Mouse (Mus musculus) ES-E14 (cell line): ENCODE measurements around the gene Ttk. TPM values are rescaled to one million over a fixed set of nuclear protein-coding genes. Genes with fewer than 3 reads are reported as not detected.
A peak's percentile ranks its signal among the peaks of the same experiment; 100 is the strongest.

Source experiments
- DNase-seq: peaks from one replicate; pipeline ENCODE4 v3.0.0-alpha.2; 2013; ENCODE audit warnings: low read depth, low spot score
- H3K27ac ChIP-seq: 2 replicates; pipeline ENCODE4 v1.5.1; 2012; ENCODE audit warnings: low read depth, mild to moderate bottlenecking, low read length, moderate library complexity, mixed read lengths; ENCODE audit not compliant: poor library complexity, insufficient read depth, severe bottlenecking
- H3K36me3 ChIP-seq: 2 replicates; pipeline ENCODE4 v1.6.1; 2012; ENCODE audit warnings: mild to moderate bottlenecking, low read length, moderate library complexity, mixed read lengths; ENCODE audit not compliant: control insufficient read depth, poor library complexity, insufficient read depth, severe bottlenecking
- H3K4me1 ChIP-seq, 2 experiments: fragments of 150-350 bp in 1 of 2; sonication (generic) in 1 of 2; 2 replicates each; pipeline ENCODE4 v1.6.1; 2012; ENCODE audit warnings: low read length in 2 of 2, mild to moderate bottlenecking in 1 of 2, mixed read lengths in 1 of 2; ENCODE audit not compliant: control insufficient read depth in 2 of 2, insufficient read depth in 2 of 2, poor library complexity in 1 of 2
- H3K4me3 ChIP-seq, 2 experiments: fragments of 150-350 bp in 1 of 2; sonication (generic) in 1 of 2; 2 replicates each; pipeline ENCODE4 v1.5.1; 2012; ENCODE audit warnings: low read length in 2 of 2, low read depth in 1 of 2, mild to moderate bottlenecking in 1 of 2, mixed read lengths in 1 of 2; ENCODE audit not compliant: insufficient read depth in 1 of 2, poor library complexity in 1 of 2, severe bottlenecking in 1 of 2
- H3K9ac ChIP-seq: 2 replicates; pipeline ENCODE4 v1.6.1; 2012; ENCODE audit warnings: low read depth, mild to moderate bottlenecking, low read length, mixed read lengths; ENCODE audit not compliant: poor library complexity, insufficient read depth, severe bottlenecking
- H3K9me3 ChIP-seq: fragments of 150-350 bp; sonication (generic); 2 replicates; pipeline ENCODE4 v1.6.1; 2012; ENCODE audit warnings: low read depth, mild to moderate bottlenecking, low read length; ENCODE audit not compliant: control insufficient read depth, insufficient read depth
- CHD2 ChIP-seq: IDR thresholded peaks from 2 replicates; pipeline ENCODE4 v1.6.1; 2014; ENCODE audit warnings: mild to moderate bottlenecking, low read depth, low read length, inconsistent platforms
- HCFC1 ChIP-seq: IDR thresholded peaks from 2 replicates; pipeline ENCODE4 v1.6.1; 2012; ENCODE audit warnings: low read length, inconsistent platforms, borderline replicate concordance; ENCODE audit not compliant: insufficient read depth
- MAFK ChIP-seq: IDR thresholded peaks from 2 replicates; pipeline ENCODE4 v1.6.1; 2014; ENCODE audit warnings: mild to moderate bottlenecking, low read depth, low read length, inconsistent platforms; ENCODE audit not compliant: insufficient read depth
- ZC3H11A ChIP-seq: IDR thresholded peaks from 2 replicates; pipeline ENCODE4 v1.6.1; 2012; ENCODE audit warnings: low read depth, mild to moderate bottlenecking, inconsistent platforms, low read length, borderline replicate concordance
- ZNF384 ChIP-seq: IDR thresholded peaks from 2 replicates; pipeline ENCODE4 v1.6.1; 2012; ENCODE audit warnings: low read depth, low read length, inconsistent platforms
- in situ Hi-C, 2 experiments: fragments of 600-800 bp; cut with MboI; formaldehyde crosslinking; loops; one replicate each; pipeline ENCODE4 v1.15.1; 2025; ENCODE audit warnings: low sequenced_read_pairs in 2 of 2, inconsistent platforms in 1 of 2; ENCODE audit not compliant: unreplicated experiment in 2 of 2
- total RNA-seq: library from RNA; depleted of rRNA; stranded (reverse); fragments of 300-350 nt; gene quantifications from 2 replicates; pipeline ENCODE4 v1.2.3, GENCODE M21; 2012

The Ttk gene
- total RNA-seq, 1 experiment = 39.8 TPM

DNA sequence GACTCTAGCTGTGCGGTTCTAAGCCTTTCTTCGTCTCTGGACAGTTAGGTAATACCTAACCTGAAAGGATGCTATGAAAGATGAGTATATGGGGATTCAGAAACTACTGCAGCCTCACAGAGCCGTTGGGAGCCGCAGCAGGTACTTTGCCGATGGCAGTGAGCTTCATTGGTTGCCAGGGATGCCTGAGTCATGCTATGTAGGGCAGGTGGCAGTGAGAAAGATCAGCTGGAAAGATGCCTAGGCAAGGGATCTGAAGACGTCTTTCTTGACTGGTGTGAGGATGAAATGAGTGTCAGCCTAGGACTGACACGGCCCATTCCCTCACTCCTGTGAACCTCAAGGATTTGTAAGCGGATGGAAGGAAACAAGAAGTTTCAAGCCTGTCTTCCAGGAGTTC lies 36.6 kb upstream of the Ttk start:
- Histone ChIP-seq H3K27ac (no peak overlapping the region), H3K9ac (no peak overlapping the region), H3K4me1 (no peaks in the 10 kb centered on the region), H3K4me3 (no peak overlapping the region), H3K36me3 (no peaks in the 10 kb centered on the region), H3K9me3 (no peaks in the 10 kb centered on the region)
- DNase-seq = no peak
- in situ Hi-C loops = no loop called here
- TF ChIP-seq HCFC1 = no peak
- TF ChIP-seq ZNF384 = no peak
- TF ChIP-seq MAFK = no peak
- no peak for TF ChIP-seq ZC3H11A
- no peak for TF ChIP-seq CHD2

DNA sequence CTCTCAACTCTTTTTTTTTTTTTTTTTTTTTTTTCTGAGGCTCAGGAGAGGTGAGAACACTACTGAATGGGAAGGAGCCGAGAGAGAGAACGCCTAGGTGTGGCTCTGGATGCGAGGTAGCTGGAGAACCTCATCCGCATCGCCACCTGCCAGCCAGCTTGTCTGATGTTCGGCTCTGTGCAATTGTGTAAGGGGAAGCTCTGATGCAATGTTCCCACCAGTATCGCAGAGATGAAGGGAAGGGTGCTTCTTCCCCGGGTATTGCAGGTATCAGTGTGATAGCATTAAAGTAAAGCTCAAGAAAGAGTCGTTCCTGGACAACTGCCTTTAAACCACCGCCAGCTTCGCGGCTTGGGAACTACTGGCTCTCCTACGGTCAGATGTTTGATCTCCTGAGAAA lies 30.1 kb upstream of the Ttk start:
- H3K9ac ChIP-seq = no peak overlapping the region
- no peak for DNase-seq
- TF ChIP-seq CHD2 (no peak), ZNF384 (0 out of 2 replicates have a peak, but pooled peaks have one; percentile 8)
- H3K27ac ChIP-seq = no peak overlapping the region
- in situ Hi-C loops = no loop called here
- H3K4me3 ChIP-seq = no peak overlapping the region
- H3K4me1 ChIP-seq = no peaks in the 10 kb centered on the region; a peak in 1 of 4 replicates
- no peaks in the 10 kb centered on the region for H3K36me3 ChIP-seq
- no peaks in the 10 kb centered on the region for H3K9me3 ChIP-seq

DNA sequence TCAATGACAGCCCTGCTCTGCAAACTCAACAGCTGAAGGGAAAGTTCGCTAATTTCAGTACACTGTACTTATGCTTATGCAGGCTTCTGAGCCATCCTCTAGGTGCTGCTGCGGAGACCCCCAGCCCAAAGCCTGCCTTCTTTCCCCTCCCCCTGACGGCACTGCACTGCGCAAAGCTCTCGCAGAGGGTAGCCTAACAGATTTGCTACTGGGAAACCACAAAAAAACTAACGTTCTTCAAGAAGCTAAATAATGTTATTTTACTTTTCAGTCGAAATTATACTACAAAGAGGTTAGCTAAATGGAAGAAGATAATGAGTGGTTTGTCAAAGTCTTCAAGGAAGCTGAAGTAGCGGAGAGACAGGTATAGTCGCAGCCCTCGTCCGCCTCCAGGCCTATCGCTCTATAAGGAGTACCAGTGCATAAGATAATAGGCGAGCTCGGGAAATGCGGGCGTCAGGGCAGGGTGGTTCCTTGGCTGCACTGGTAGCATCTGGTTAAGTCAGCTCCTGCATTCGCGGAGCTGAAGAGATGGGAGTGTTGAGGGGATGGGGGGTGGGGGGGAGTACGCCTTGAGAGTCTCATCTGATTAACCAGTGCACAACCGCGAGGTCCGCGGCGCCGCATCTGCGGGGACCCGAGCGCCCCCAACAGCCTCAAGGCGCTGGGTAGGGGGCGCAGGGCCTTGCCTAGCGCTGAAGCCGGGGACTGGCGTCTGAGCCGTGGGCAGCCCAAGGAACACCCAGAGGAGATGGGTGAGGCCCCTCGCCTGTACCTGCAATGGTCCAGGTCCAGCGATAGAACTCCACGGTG lies 29.1 kb upstream of the Ttk start:
- in situ Hi-C loops = no loop called here

DNA sequence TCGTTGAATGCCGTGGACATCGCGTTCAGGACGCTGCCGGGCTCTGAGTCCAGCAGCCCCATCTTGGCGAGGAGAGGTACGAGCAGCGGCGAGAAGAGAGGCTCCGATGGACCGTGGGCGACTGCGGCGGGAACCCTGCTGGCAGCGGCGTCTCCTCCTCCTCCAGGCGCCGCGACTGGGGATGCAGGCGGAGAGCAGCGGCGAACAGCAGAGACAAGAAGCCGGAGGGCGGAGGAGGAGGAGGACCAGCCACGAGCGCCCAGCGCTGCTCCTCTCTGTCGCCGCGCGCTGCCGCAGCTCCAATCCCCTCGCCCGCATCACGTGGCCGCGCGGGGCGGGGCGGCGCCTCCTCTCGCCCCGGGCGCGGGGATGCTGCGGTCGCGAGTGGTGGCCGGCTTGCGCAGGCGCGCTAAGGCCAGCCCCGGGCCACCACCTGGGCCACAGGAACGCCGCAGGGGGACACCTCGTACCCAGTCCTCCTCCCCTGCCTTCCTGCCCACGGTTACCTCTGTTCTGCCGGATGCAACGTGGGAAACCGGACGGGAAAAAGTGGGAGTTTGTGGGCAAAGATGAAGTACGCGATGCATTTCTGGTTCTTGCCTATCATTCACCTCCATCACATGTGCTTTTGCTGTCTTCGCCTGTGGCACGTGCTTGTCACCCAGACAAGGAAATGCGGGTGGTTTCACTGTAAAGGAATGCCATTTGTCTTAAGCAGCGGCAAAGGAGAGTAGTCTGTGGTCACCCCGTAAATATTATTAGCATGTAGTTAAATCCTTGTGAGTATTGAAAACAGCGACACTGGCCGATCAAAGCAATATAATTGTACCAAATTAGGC lies 28.3 kb upstream of the Ttk start, which contains the start of gene Elovl4:
Elovl4 (minus strand) TSS at position 301 of the 839 bp plus-strand sequence.
- Histone ChIP-seq H3K4me1 (no peaks in the 10 kb centered on the region; a peak in 1 of 4 replicates), H3K27ac (no peak within 1 kb of the TSS), H3K9me3 (no peaks in the 10 kb centered on the region), H3K4me3 (peak within 1 kb of the TSS; percentile 61 to 76), H3K9ac (peak within 1 kb of the TSS; percentile 72), H3K36me3 (no peaks in the 10 kb centered on the region)
- TF ChIP-seq HCFC1 (no peak), ZNF384 (no peak), ZC3H11A (no peak)
- peak; percentile 31 for DNase-seq
- in situ Hi-C loops = no loop called here

More for the DNA sequence above, 29.1 kb upstream of the Ttk start:
- DNase-seq = peak; percentile 11
- no peaks in the 10 kb centered on the region; a peak in 1 of 4 replicates for H3K4me1 ChIP-seq
- no peaks in the 10 kb centered on the region for H3K9me3 ChIP-seq
- no peaks in the 10 kb centered on the region for H3K36me3 ChIP-seq
- TF ChIP-seq CHD2 (no peak), ZNF384 (no peak), ZC3H11A (no peak), HCFC1 (no peak), MAFK (no peak)
- peak overlapping the region; percentile 72 for H3K9ac ChIP-seq
- no peak overlapping the region for H3K27ac ChIP-seq
- H3K4me3 ChIP-seq = peak overlapping the region; percentile 61 to 76
